Mouse (Mus musculus): ENCODE measurements around the gene Bcas3. TPM values are rescaled to one million over a fixed set of nuclear protein-coding genes. Genes with fewer than 3 reads are reported as not detected.

Gene Bcas3
- total and polyA plus RNA-seq, 3 experiments: 20.1 to 61.0 (median 41.3) TPM

- no peak for ATAC-seq (ENCODE audit: extremely low read depth, insufficient number of reproducible peaks, low FRiP score, poor library complexity, severe bottlenecking)
- no peaks in the 10 kb centered on the region; the same call in 1 of the 2 replicates for H3K4me1 ChIP-seq (ENCODE audit: insufficient read depth, low read depth, low read length)
Observed at GRCm38 (mm10) chr11:85684981-85685380, 332.0 kb downstream of the Bcas3 start.

GRCm38 (mm10) chr11:85687816-85688439 is 335.0 kb downstream of the Bcas3 start:
- DNase-seq (ENCODE audit: low spot score): no peak
- no peak for TF ChIP-seq GATA1 (IDR thresholded peaks at IDR 0.05; ENCODE audit: borderline replicate concordance, low read length)
- no peak for TF ChIP-seq TAL1 (conservative IDR thresholded peaks at IDR 0.05; ENCODE audit: low read depth, low read length)
- TF ChIP-seq GATA2 (IDR thresholded peaks at IDR 0.05; ENCODE audit: borderline replicate concordance, low read depth, low read length): no peak
- no peak for TF ChIP-seq POLR2AphosphoS5 (IDR thresholded peaks at IDR 0.05; ENCODE audit: insufficient replicate concordance, low read depth, low read length)
- no peak for TF ChIP-seq CTCF (IDR thresholded peaks at IDR 0.05; ENCODE audit: low read depth, low read length)
- H3K4me1 ChIP-seq (ENCODE audit: insufficient read depth, low read depth, low read length): no peaks in the 10 kb centered on the region; the same call in 1 of the 2 replicates
- ATAC-seq (ENCODE audit: extremely low read depth, insufficient number of reproducible peaks, low FRiP score, poor library complexity, severe bottlenecking): no peak
- H3K9me3 ChIP-seq (replicated peaks): no peaks in the 10 kb centered on the region
- peaks cover 19% of the 10 kb centered on the region for H3K27me3 ChIP-seq (ENCODE audit: insufficient read depth, low read length)
- H3K36me3 ChIP-seq (replicated peaks): no peaks in the 10 kb centered on the region
- H3K4me3 ChIP-seq (ENCODE audit: low read depth, low read length): no peak overlapping the region

More at GRCm38 (mm10) chr11:85684981-85685380, 332.0 kb downstream of the Bcas3 start:
- Histone ChIP-seq H3K9me3 (replicated peaks) (no peaks in the 10 kb centered on the region), H3K27me3 (ENCODE audit: insufficient read depth, low read length) (peaks cover 17% of the 10 kb centered on the region), H3K4me3 (ENCODE audit: low read depth, low read length) (no peak overlapping the region), H3K36me3 (replicated peaks) (no peaks in the 10 kb centered on the region)
- TF ChIP-seq TAL1 (conservative IDR thresholded peaks at IDR 0.05; ENCODE audit: low read depth, low read length) (no peak), CTCF (IDR thresholded peaks at IDR 0.05; ENCODE audit: low read depth, low read length) (no peak), POLR2AphosphoS5 (IDR thresholded peaks at IDR 0.05; ENCODE audit: insufficient replicate concordance, low read depth, low read length) (no peak), GATA1 (IDR thresholded peaks at IDR 0.05; ENCODE audit: borderline replicate concordance, low read length) (no peak), GATA2 (IDR thresholded peaks at IDR 0.05; ENCODE audit: borderline replicate concordance, low read depth, low read length) (no peak)
- no peak for DNase-seq (ENCODE audit: low spot score)

- no peak for DNase-seq (ENCODE audit: low spot score)
- ATAC-seq (ENCODE audit: extremely low read depth, insufficient number of reproducible peaks, low FRiP score, poor library complexity, severe bottlenecking): no peak
- Histone ChIP-seq H3K4me1 (ENCODE audit: insufficient read depth, low read depth, low read length) (no peaks in the 10 kb centered on the region; the same call in 1 of the 2 replicates), H3K27me3 (ENCODE audit: insufficient read depth, low read length) (peaks cover 16% of the 10 kb centered on the region), H3K36me3 (replicated peaks) (no peaks in the 10 kb centered on the region), H3K9me3 (replicated peaks) (no peaks in the 10 kb centered on the region), H3K4me3 (ENCODE audit: low read depth, low read length) (no peak overlapping the region)
- TF ChIP-seq GATA1 (IDR thresholded peaks at IDR 0.05; ENCODE audit: borderline replicate concordance, low read length): no peak
- TF ChIP-seq GATA2 (IDR thresholded peaks at IDR 0.05; ENCODE audit: borderline replicate concordance, low read depth, low read length): no peak
- TF ChIP-seq TAL1 (conservative IDR thresholded peaks at IDR 0.05; ENCODE audit: low read depth, low read length): no peak
- TF ChIP-seq POLR2AphosphoS5 (IDR thresholded peaks at IDR 0.05; ENCODE audit: insufficient replicate concordance, low read depth, low read length): no peak
- no peak for TF ChIP-seq CTCF (IDR thresholded peaks at IDR 0.05; ENCODE audit: low read depth, low read length)
Observed at GRCm38 (mm10) chr11:85688440-85688838, 335.5 kb downstream of the Bcas3 start.

- Histone ChIP-seq H3K9me3 (replicated peaks) (no peaks in the 10 kb centered on the region), H3K4me1 (ENCODE audit: insufficient read depth, low read depth, low read length) (no peaks in the 10 kb centered on the region; the same call in 1 of the 2 replicates), H3K36me3 (replicated peaks) (no peaks in the 10 kb centered on the region), H3K4me3 (ENCODE audit: low read depth, low read length) (no peak overlapping the region), H3K27me3 (ENCODE audit: insufficient read depth, low read length) (peaks cover 16% of the 10 kb centered on the region; the same call in 1 of the 2 replicates)
- TF ChIP-seq CTCF (IDR thresholded peaks at IDR 0.05; ENCODE audit: low read depth, low read length) (no peak), GATA2 (IDR thresholded peaks at IDR 0.05; ENCODE audit: borderline replicate concordance, low read depth, low read length) (no peak), POLR2AphosphoS5 (IDR thresholded peaks at IDR 0.05; ENCODE audit: insufficient replicate concordance, low read depth, low read length) (no peak), TAL1 (conservative IDR thresholded peaks at IDR 0.05; ENCODE audit: low read depth, low read length) (no peak), GATA1 (IDR thresholded peaks at IDR 0.05; ENCODE audit: borderline replicate concordance, low read length) (no peak)
- DNase-seq (ENCODE audit: low spot score) (no peak), ATAC-seq (ENCODE audit: extremely low read depth, insufficient number of reproducible peaks, low FRiP score, poor library complexity, severe bottlenecking) (no peak)
Observed at GRCm38 (mm10) chr11:85689226-85689625, 336.3 kb downstream of the Bcas3 start.

- ATAC-seq (ENCODE audit: extremely low read depth, insufficient number of reproducible peaks, low FRiP score, poor library complexity, severe bottlenecking) (no peak), DNase-seq (ENCODE audit: low spot score) (no peak)
- no peaks in the 10 kb centered on the region for H3K9me3 ChIP-seq (replicated peaks)
- no peak for TF ChIP-seq POLR2AphosphoS5 (IDR thresholded peaks at IDR 0.05; ENCODE audit: insufficient replicate concordance, low read depth, low read length)
- TF ChIP-seq CTCF (IDR thresholded peaks at IDR 0.05; ENCODE audit: low read depth, low read length): no peak
- no peak for TF ChIP-seq GATA2 (IDR thresholded peaks at IDR 0.05; ENCODE audit: borderline replicate concordance, low read depth, low read length)
- no peak for TF ChIP-seq GATA1 (IDR thresholded peaks at IDR 0.05; ENCODE audit: borderline replicate concordance, low read length)
- TF ChIP-seq TAL1 (conservative IDR thresholded peaks at IDR 0.05; ENCODE audit: low read depth, low read length): no peak
- no peak overlapping the region for H3K4me3 ChIP-seq (ENCODE audit: low read depth, low read length)
- no peaks in the 10 kb centered on the region for H3K36me3 ChIP-seq (replicated peaks)
- H3K27me3 ChIP-seq (ENCODE audit: insufficient read depth, low read length): peaks cover 21% of the 10 kb centered on the region
- H3K4me1 ChIP-seq (ENCODE audit: insufficient read depth, low read depth, low read length): no peaks in the 10 kb centered on the region
Observed at GRCm38 (mm10) chr11:85691285-85691684, 338.3 kb downstream of the Bcas3 start.

GRCm38 (mm10) chr11:85695614-85696263 is 342.8 kb downstream of the Bcas3 start:
- peaks cover 15% of the 10 kb centered on the region for H3K27me3 ChIP-seq (ENCODE audit: insufficient read depth, low read length)
- H3K9me3 ChIP-seq (replicated peaks): no peaks in the 10 kb centered on the region
- no peak for TF ChIP-seq GATA1 (IDR thresholded peaks at IDR 0.05; ENCODE audit: borderline replicate concordance, low read length)
- no peak for TF ChIP-seq GATA2 (IDR thresholded peaks at IDR 0.05; ENCODE audit: borderline replicate concordance, low read depth, low read length)
- TF ChIP-seq CTCF (IDR thresholded peaks at IDR 0.05; ENCODE audit: low read depth, low read length): no peak
- no peak for TF ChIP-seq TAL1 (conservative IDR thresholded peaks at IDR 0.05; ENCODE audit: low read depth, low read length)
- no peak for TF ChIP-seq POLR2AphosphoS5 (IDR thresholded peaks at IDR 0.05; ENCODE audit: insufficient replicate concordance, low read depth, low read length)
- no peak for DNase-seq (ENCODE audit: low spot score)
- H3K36me3 ChIP-seq (replicated peaks): no peaks in the 10 kb centered on the region
- H3K4me1 ChIP-seq (ENCODE audit: insufficient read depth, low read depth, low read length): no peaks in the 10 kb centered on the region
- no peak for ATAC-seq (ENCODE audit: extremely low read depth, insufficient number of reproducible peaks, low FRiP score, poor library complexity, severe bottlenecking)
- H3K4me3 ChIP-seq (ENCODE audit: low read depth, low read length): no peak overlapping the region

All from G1E (cell line).